Mouse (Mus musculus) brown adipose tissue, adult 24 weeks (tissue): ENCODE results near the gene Pnrc2. TPM values are rescaled to one million over a fixed set of nuclear protein-coding genes. Genes with fewer than 3 reads are reported as not detected.

Source experiments
- H3K27ac ChIP-seq: fragments of 200-500 bp; replicated peaks from 2 replicates; pipeline ENCODE4 v1.5.1; 2012; ENCODE audit warnings: low read depth, mild to moderate bottlenecking, low read length
- H3K4me1 ChIP-seq: fragments of 200-500 bp; 2 replicates; pipeline ENCODE4 v1.6.1; 2012; ENCODE audit warnings: low read length, mixed read lengths; ENCODE audit not compliant: control insufficient read depth, insufficient read depth, insufficient read length
- H3K4me3 ChIP-seq: fragments of 200-500 bp; 2 replicates; pipeline ENCODE4 v1.5.1; 2012; ENCODE audit warnings: low read depth, mild to moderate bottlenecking, low read length, moderate library complexity; ENCODE audit not compliant: insufficient read depth
- polyA plus RNA-seq: library from polyadenylated mRNA; stranded (reverse); fragments of >200 nt; gene quantifications from 2 replicates; pipeline ENCODE4 v1.2.4, GENCODE M21; 2012; ENCODE audit not compliant: missing spikeins, insufficient read depth, insufficient read length

Gene Pnrc2
- polyA plus RNA-seq: 86.4 and 125 TPM in 2 replicates

- Histone ChIP-seq H3K27ac (peak within 1 kb of the TSS; percentile 99), H3K4me3 (peak within 1 kb of the TSS; percentile 88), H3K4me1 (peaks cover 28% of the 10 kb centered on the region)
Measured at GRCm38 (mm10) chr4:135873526-135874202, at the start of gene Pnrc2. Pnrc2 (minus strand) TSS chr4:135873850.

GRCm38 (mm10) chr4:135922190-135922589 is 48.5 kb upstream of the Pnrc2 start:
- Histone ChIP-seq H3K4me3 (no peak overlapping the region), H3K27ac (peak overlapping the region; percentile 54; the same call in 1 of the 2 replicates), H3K4me1 (no peaks in the 10 kb centered on the region)

- peak overlapping the region; percentile 81 for H3K4me3 ChIP-seq
- H3K4me1 ChIP-seq: no peaks in the 10 kb centered on the region
- peak overlapping the region; percentile 59 for H3K27ac ChIP-seq
Measured at GRCm38 (mm10) chr4:135921257-135922120, 47.8 kb upstream of the Pnrc2 start.

GRCm38 (mm10) chr4:135920304-135921241 is 46.9 kb upstream of the Pnrc2 start, which contains the start of gene Fuca1:
Fuca1 (plus strand) TSS chr4:135920735.
- Histone ChIP-seq H3K4me1 (no peaks in the 10 kb centered on the region), H3K4me3 (peak within 1 kb of the TSS; percentile 81), H3K27ac (peak within 1 kb of the TSS; percentile 70)

GRCm38 (mm10) chr4:135919280-135919639 is 45.6 kb upstream of the Pnrc2 start:
- H3K4me1 ChIP-seq: no peaks in the 10 kb centered on the region
- H3K4me3 ChIP-seq: no peak overlapping the region
- peak overlapping the region; percentile 61 for H3K27ac ChIP-seq

- H3K27ac ChIP-seq: peak overlapping the region; percentile 75
- H3K4me1 ChIP-seq: no peaks in the 10 kb centered on the region
- H3K4me3 ChIP-seq: no peak overlapping the region
Measured at GRCm38 (mm10) chr4:135918635-135919279, 45.1 kb upstream of the Pnrc2 start.

- no peak overlapping the region for H3K4me3 ChIP-seq
- H3K27ac ChIP-seq: no peak overlapping the region
- peaks cover 7% of the 10 kb centered on the region; the same call in 1 of the 2 replicates for H3K4me1 ChIP-seq
Measured at GRCm38 (mm10) chr4:135913433-135913832, 39.8 kb upstream of the Pnrc2 start.

GRCm38 (mm10) chr4:135912835-135913234 is 39.2 kb upstream of the Pnrc2 start:
- Histone ChIP-seq H3K4me1 (peaks cover 7% of the 10 kb centered on the region; the same call in 1 of the 2 replicates), H3K27ac (0 out of 2 replicates have a peak overlapping the region, but pooled peaks have one; percentile 4), H3K4me3 (no peak overlapping the region)

GRCm38 (mm10) chr4:135912164-135912563 is 38.5 kb upstream of the Pnrc2 start:
- Histone ChIP-seq H3K4me3 (no peak overlapping the region), H3K27ac (peak overlapping the region; percentile 46; the same call in 1 of the 2 replicates), H3K4me1 (peaks cover 7% of the 10 kb centered on the region; the same call in 1 of the 2 replicates)

GRCm38 (mm10) chr4:135911531-135911930 is 37.9 kb upstream of the Pnrc2 start:
- H3K4me1 ChIP-seq: peaks cover 7% of the 10 kb centered on the region; the same call in 1 of the 2 replicates
- H3K27ac ChIP-seq: peak overlapping the region; percentile 45
- H3K4me3 ChIP-seq: peak overlapping the region; percentile 4; the same call in 1 of the 2 replicates

- Histone ChIP-seq H3K4me1 (peaks cover 7% of the 10 kb centered on the region; the same call in 1 of the 2 replicates), H3K27ac (peak overlapping the region; percentile 46), H3K4me3 (no peak overlapping the region)
Measured at GRCm38 (mm10) chr4:135909326-135910066, 35.8 kb upstream of the Pnrc2 start.

GRCm38 (mm10) chr4:135906633-135907032 is 33.0 kb upstream of the Pnrc2 start:
- no peak overlapping the region for H3K4me3 ChIP-seq
- H3K4me1 ChIP-seq: 0 out of 2 replicates have a peak, but pooled peaks cover 3% of the 10 kb centered on the region
- no peak overlapping the region for H3K27ac ChIP-seq

- Histone ChIP-seq H3K4me1 (0 out of 2 replicates have a peak, but pooled peaks cover 3% of the 10 kb centered on the region), H3K27ac (no peak overlapping the region), H3K4me3 (no peak overlapping the region)
Measured at GRCm38 (mm10) chr4:135904810-135905209, 31.2 kb upstream of the Pnrc2 start.
